Mouse (Mus musculus) ES-E14 (cell line): ENCODE data around the gene Lmo1.

ENCODE experiments used
- CHD2 ChIP-seq: IDR thresholded peaks from 2 replicates; pipeline ENCODE4 v1.6.1; 2014; ENCODE audit warnings: mild to moderate bottlenecking, low read depth, low read length, inconsistent platforms
- MAFK ChIP-seq: IDR thresholded peaks from 2 replicates; pipeline ENCODE4 v1.6.1; 2014; ENCODE audit warnings: mild to moderate bottlenecking, low read depth, low read length, inconsistent platforms; ENCODE audit not compliant: insufficient read depth
- ZNF384 ChIP-seq: IDR thresholded peaks from 2 replicates; pipeline ENCODE4 v1.6.1; 2012; ENCODE audit warnings: low read depth, low read length, inconsistent platforms

DNA sequence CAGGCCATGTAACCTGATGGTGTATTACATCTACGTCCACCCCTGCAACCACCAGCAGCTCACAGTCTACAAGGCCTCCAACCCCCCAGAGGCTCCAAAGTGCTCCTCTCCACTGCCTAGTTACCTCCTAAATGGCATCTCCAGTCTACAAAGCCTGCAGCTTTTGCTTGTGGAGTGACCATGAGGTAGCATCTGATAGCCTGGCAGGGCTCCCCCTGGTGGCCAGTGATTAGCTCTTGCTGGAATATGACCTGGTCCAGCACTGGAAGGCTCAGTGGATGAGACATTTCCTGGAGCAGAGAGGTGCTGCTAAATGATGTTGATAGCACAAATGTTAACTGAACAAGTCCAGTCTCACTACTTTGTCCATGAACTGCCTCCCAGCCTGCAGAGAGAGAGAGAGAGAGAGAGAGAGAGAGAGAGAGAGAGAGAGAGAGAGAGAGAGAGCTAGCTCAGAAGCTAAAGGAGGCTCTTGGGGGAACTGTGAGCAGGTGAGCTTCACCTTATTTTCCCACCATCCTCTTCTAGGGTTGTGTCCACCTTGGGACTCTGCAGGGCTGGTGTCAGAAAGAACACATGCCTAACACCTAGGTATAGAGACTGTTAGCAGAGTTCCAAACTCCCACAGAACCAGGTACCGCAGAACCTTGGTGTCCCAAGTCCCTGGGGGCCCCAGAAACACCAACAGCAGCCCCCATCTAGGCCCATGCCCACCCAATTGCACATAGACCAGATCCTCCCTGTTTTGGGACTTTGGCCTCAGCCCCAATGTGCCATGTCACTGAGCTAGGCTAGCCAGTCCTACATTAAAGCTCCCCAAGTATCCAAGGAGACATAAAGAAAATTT is 43.3 kb upstream of the Lmo1 start:
- no peak for TF ChIP-seq ZNF384
- no peak for TF ChIP-seq MAFK
- TF ChIP-seq CHD2, result no peak
